Mouse (Mus musculus) liver, adult 2 months (tissue): ENCODE measurements around the gene Mgat4b. TPM values are rescaled to one million over a fixed set of nuclear protein-coding genes. Genes with fewer than 3 reads are reported as not detected.

Experiments
- DNase-seq: peaks from one replicate; pipeline ENCODE4 v3.0.0-alpha.2; 2011; ENCODE audit warnings: low read depth, low spot score; ENCODE audit errors: extremely low read depth
- H3K27ac ChIP-seq: fragments of 200-500 bp; replicated peaks from 2 replicates; pipeline ENCODE4 v1.5.1; 2012; ENCODE audit warnings: low read depth, mild to moderate bottlenecking, control low read depth, inconsistent platforms, low read length; ENCODE audit not compliant: insufficient read depth
- H3K27me3 ChIP-seq: fragments of 200-500 bp; 2 replicates; pipeline ENCODE4 v1.6.1; 2012; ENCODE audit warnings: mild to moderate bottlenecking, moderate library complexity, low read length, inconsistent platforms; ENCODE audit not compliant: control insufficient read depth, insufficient read depth
- H3K36me3 ChIP-seq: fragments of 200-500 bp; 2 replicates; pipeline ENCODE4 v1.6.1; 2012; ENCODE audit warnings: low read length, inconsistent platforms; ENCODE audit not compliant: control insufficient read depth, insufficient read depth
- H3K4me1 ChIP-seq: fragments of 200-500 bp; 2 replicates; pipeline ENCODE4 v1.6.1; 2011; ENCODE audit warnings: low read length; ENCODE audit not compliant: control insufficient read depth, insufficient read depth
- H3K4me3 ChIP-seq: fragments of 200-500 bp; 2 replicates; pipeline ENCODE4 v1.5.1; 2011; ENCODE audit warnings: low read depth, mild to moderate bottlenecking, control low read depth, low read length, moderate library complexity; ENCODE audit not compliant: insufficient read depth
- H3K79me2 ChIP-seq: fragments of 200-500 bp; 2 replicates; pipeline ENCODE4 v1.6.1; 2012; ENCODE audit warnings: inconsistent platforms, mild to moderate bottlenecking, low read length, moderate library complexity; ENCODE audit not compliant: control insufficient read depth, insufficient read depth
- H3K9ac ChIP-seq: fragments of 200-500 bp; 2 replicates; pipeline ENCODE4 v1.6.1; 2012; ENCODE audit warnings: low read depth, mild to moderate bottlenecking, control low read depth, inconsistent platforms, low read length
- CTCF ChIP-seq: fragments of 200-500 bp; IDR thresholded peaks from 2 replicates; pipeline ENCODE4 v1.5.1; 2011; ENCODE audit warnings: low read depth, low read length, control low read depth
- POLR2A ChIP-seq: fragments of 200-500 bp; IDR thresholded peaks from 2 replicates; pipeline ENCODE4 v1.6.1; 2011; ENCODE audit warnings: low read length, control low read depth; ENCODE audit not compliant: insufficient read depth; ENCODE audit errors: extremely low read depth
- WGBS: fragments of 180-500 bp; shearing (Covaris S2); methylation state at CpG from one replicate; pipeline ENCODE4 v1.1.7; 2018; 5-methylcytosine and 5-hydroxymethylcytosine counted together
- polyA plus RNA-seq: library from polyadenylated mRNA; depleted of rRNA; stranded (reverse); fragments of >200 nt; gene quantifications from 2 replicates; pipeline ENCODE4 v1.2.3, GENCODE M21; 2012
- total RNA-seq: library from RNA; depleted of rRNA; stranded (reverse); fragments of >200 nt; gene quantifications from 2 replicates; pipeline ENCODE4 v1.2.3, GENCODE M21; 2014

The Mgat4b gene
- total and polyA plus RNA-seq, 2 experiments, result 9.8 to 26.3 TPM

DNA sequence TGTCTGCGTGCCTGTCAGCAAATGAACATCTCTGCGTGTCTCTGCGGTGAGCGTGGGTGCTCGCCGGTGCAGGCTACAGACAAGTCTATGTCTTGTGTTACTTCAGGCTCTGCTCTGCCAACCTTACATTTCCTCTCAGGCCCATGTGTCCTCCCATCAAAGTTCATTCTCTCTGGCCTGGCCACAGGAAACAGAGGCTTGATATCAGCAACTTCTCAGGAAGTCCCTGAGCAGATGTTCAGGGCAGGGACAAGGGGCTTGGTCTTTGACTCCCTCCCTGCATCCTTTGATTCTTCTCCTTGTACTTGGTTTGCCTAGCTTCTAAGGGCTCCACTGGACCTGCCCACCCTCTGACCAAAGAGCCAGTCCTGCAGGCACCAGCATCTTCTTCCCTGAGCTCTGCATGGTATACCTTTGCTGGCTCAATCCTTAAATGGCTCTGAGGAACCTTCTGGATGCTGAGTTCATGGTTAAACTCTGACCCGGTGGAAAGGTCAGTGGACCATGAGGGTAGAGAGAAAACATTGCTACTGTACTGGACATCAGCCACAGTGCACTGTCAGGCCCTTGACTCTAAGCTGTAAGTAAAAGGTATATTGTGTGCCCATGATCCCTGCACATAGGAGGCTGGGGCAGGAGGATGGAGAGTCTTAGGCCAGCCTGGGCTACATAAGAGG lies 29.7 kb downstream of the Mgat4b start:
- no peak overlapping the region for H3K27ac ChIP-seq
- H3K79me2 ChIP-seq, result no peaks in the 10 kb centered on the region
- H3K9ac ChIP-seq, result no peak overlapping the region
- TF ChIP-seq CTCF, result no peak
- no peak for TF ChIP-seq POLR2A
- no peak for DNase-seq
- WGBS, result 70% methylated on average over 7 of the region's 7 CpGs
- peaks cover 8% of the 10 kb centered on the region; the same call in 1 of the 2 replicates for H3K4me1 ChIP-seq
- H3K36me3 ChIP-seq, result no peaks in the 10 kb centered on the region
- H3K4me3 ChIP-seq, result no peak overlapping the region
- H3K27me3 ChIP-seq, result no peaks in the 10 kb centered on the region

DNA sequence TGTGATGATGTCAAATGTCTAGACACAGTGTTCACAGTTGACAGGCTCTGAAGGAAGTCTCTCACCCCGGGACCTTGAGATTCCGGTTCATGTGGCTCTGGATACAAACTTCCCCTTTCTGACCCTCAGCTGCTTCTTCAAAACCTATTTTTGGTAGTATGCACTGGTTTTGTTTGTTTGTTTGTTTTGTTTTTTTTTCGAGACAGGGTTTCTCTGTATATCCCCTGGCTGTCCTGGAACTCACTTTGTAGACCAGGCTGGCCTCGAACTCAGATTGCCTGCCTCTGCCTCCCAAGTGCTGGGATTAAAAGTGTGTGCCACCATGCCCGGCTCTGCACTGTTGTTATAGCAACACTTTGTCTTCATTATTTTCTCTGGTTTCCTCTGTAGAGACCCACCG lies 33.2 kb downstream of the Mgat4b start:
- DNase-seq, result peak; percentile 33
- H3K27ac ChIP-seq, result no peak overlapping the region
- H3K4me1 ChIP-seq, result 0 out of 2 replicates have a peak, but pooled peaks cover 2% of the 10 kb centered on the region
- H3K27me3 ChIP-seq, result no peaks in the 10 kb centered on the region
- H3K9ac ChIP-seq, result no peak overlapping the region
- H3K36me3 ChIP-seq, result no peaks in the 10 kb centered on the region
- 72% methylated on average over 6 of the region's 6 CpGs for WGBS
- no peak overlapping the region for H3K4me3 ChIP-seq
- H3K79me2 ChIP-seq, result no peaks in the 10 kb centered on the region
- TF ChIP-seq POLR2A (no peak), CTCF (no peak)

DNA sequence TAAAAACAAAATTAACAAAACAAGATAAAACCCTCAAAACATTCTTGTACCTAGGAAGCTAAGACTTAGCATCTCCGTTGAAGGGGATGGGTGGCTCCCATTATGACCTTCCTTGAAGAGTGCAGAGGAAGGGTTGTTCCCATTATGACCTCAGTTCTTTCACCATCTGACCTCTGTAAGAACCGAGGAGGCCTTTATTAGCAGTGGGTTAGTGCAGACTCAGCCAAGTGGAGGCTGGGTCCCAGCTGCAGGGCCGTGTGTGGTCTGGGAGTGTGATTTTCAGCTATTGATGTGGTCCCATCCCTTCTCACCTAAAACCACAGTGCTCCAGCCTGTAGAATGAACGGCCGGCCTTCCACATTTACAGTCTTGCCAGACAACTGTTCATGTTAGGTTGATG lies 34.6 kb downstream of the Mgat4b start:
- no peak overlapping the region for H3K9ac ChIP-seq
- no peaks in the 10 kb centered on the region for H3K36me3 ChIP-seq
- H3K27me3 ChIP-seq, result no peaks in the 10 kb centered on the region
- no peaks in the 10 kb centered on the region for H3K79me2 ChIP-seq
- DNase-seq, result no peak
- 82% methylated on average over 5 of the region's 5 CpGs for WGBS
- no peak overlapping the region for H3K4me3 ChIP-seq
- 0 out of 2 replicates have a peak, but pooled peaks cover 2% of the 10 kb centered on the region for H3K4me1 ChIP-seq
- H3K27ac ChIP-seq, result no peak overlapping the region
- TF ChIP-seq CTCF (no peak), POLR2A (no peak)

DNA sequence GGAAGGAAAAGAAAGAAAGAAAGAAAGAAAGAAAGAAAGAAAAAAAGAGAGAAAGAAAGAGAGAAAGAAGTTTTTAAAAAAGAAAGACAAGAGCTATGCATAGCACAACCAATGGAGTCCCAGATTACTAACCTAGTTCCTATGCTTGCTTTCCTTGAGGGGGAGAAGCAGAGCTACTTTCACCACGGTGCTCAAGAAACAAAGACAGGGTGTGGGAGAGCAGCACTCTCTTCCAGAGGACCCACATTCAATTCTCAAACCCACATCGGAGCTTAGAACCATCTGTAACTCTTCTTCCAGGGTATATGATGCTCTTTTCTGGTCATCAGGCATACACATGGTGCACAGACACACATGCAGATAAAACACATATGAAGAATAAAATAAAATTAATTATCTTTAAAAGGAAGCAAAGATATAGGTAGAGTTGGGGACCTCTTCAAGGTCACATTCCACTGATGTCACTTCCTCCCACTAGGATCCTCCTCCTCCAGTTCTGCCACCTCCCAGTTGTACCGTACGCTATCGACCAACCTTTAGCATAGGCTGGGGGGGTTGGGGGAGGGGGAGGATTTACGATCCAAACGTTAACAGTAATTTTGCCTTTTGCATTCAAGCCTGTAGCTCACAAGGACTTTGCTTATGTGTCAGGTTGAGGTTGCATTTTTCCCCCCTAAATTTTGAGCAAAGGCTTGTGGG lies 37.9 kb downstream of the Mgat4b start:
- Histone ChIP-seq H3K4me1 (0 out of 2 replicates have a peak, but pooled peaks cover 2% of the 10 kb centered on the region), H3K79me2 (no peaks in the 10 kb centered on the region), H3K27me3 (no peaks in the 10 kb centered on the region), H3K9ac (no peak overlapping the region), H3K4me3 (no peak overlapping the region), H3K27ac (no peak overlapping the region), H3K36me3 (no peaks in the 10 kb centered on the region)
- DNase-seq, result no peak
- no peak for TF ChIP-seq POLR2A
- TF ChIP-seq CTCF, result no peak
- 80% methylated on average over 7 of the region's 7 CpGs for WGBS

DNA sequence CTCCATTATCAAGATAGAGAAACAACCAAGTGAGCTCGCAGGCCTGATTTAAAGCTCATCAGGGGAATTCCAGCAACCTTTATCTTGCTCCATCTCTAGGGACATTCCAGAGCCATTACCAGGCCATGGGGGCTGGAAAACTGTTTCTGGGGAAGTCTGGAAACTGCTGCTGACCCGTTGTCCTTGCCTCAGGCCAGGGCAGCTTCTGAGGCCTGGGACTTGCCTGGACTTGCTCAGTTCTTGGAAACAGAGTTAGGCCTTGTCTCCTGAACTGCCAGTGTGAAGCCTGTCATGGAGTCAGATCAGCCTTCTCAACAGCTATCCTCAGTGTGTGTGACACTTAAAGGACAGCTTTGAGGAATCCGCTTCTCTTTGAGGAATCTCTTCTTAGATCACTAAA lies 41.5 kb downstream of the Mgat4b start:
- WGBS, result 71% methylated on average over 3 of the region's 3 CpGs
- Histone ChIP-seq H3K27me3 (no peaks in the 10 kb centered on the region), H3K27ac (no peak overlapping the region), H3K4me1 (no peaks in the 10 kb centered on the region), H3K9ac (no peak overlapping the region), H3K36me3 (no peaks in the 10 kb centered on the region), H3K79me2 (no peaks in the 10 kb centered on the region), H3K4me3 (no peak overlapping the region)
- no peak for DNase-seq
- TF ChIP-seq CTCF (no peak), POLR2A (no peak)

DNA sequence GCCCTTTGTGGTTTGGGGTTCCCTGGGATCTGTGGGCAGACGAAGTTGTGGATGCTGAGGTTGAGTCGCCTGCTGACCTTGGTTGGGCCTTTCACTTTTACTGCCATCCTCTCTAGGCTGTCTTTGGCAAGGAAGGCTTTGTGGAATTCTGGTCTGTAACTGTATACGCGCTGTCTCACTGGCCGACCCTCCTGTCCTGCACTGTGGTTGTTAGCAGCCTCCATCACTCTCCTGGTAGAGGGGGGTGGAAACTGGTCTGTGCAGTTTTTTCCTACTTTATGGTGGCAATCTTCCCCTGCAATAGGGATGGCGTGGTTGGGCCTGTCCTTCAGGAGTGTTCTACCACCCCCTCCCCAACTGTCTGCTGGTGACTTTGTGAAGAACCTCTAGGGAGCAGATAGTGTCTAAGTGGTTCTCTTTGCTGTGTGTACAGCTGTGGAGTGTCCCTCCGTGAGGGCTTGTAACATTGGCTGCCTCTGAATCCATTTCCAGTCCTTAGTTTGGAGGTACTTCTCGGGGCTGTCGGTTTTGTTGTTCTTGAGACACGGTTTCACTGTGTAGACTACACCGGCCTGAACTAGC lies 42.1 kb downstream of the Mgat4b start:
- no peak overlapping the region for H3K4me3 ChIP-seq
- WGBS, result 86% methylated on average over 11 of the region's 11 CpGs
- H3K36me3 ChIP-seq, result peaks cover 2% of the 10 kb centered on the region; the same call in 1 of the 2 replicates
- H3K27ac ChIP-seq, result no peak overlapping the region
- TF ChIP-seq CTCF (no peak), POLR2A (no peak)
- no peaks in the 10 kb centered on the region for H3K4me1 ChIP-seq
- H3K27me3 ChIP-seq, result no peaks in the 10 kb centered on the region
- no peak overlapping the region for H3K9ac ChIP-seq
- no peak for DNase-seq
- no peaks in the 10 kb centered on the region for H3K79me2 ChIP-seq
